Mouse (Mus musculus): ENCODE measurements around the gene Zbtb16.

- TF ChIP-seq CTCF (conservative IDR thresholded peaks at IDR 0.05; ENCODE audit: low read length) (no peak), NANOG (IDR thresholded peaks at IDR 0.05; ENCODE audit: borderline replicate concordance, low read length) (no peak)
Observed at GRCm38 (mm10) chr9:48838346-48838745, 2.3 kb upstream of the Zbtb16 start.
